Mouse (Mus musculus): ENCODE results near the gene Ccdc180. TPM values are rescaled to one million over a fixed set of nuclear protein-coding genes. Genes with fewer than 3 reads are reported as not detected.
A peak's percentile ranks its signal among the peaks of the same experiment; 100 is the strongest.

Ccdc180 gene
- polyA plus RNA-seq, 1 experiment from 2014 or later: 0.71 TPM

- peak; percentile 65 for DNase-seq (ENCODE audit: low spot score)
- WGBS: 0% methylated on average over 27 of the region's 53 CpGs
- no peak overlapping the region for H3K27ac ChIP-seq (ENCODE audit: low read depth, low read length)
Observed at GRCm38 (mm10) chr4:45972448-45972854, 82.3 kb downstream of the Ccdc180 start.

GRCm38 (mm10) chr4:45972951-45973350 is 82.8 kb downstream of the Ccdc180 start:
- Histone ChIP-seq H3K27me3 (ENCODE audit: control insufficient read depth, insufficient read depth, low read length) (peaks cover 8% of the 10 kb centered on the region), H3K4me3 (ENCODE audit: low read depth, low read length) (peak overlapping the region; percentile 85), H3K4me1 (replicated peaks; ENCODE audit: control insufficient read depth, insufficient read depth, low read length) (peaks cover 2% of the 10 kb centered on the region), H3K9ac (ENCODE audit: low read depth, low read length) (peak overlapping the region; percentile 63), H3K27ac (ENCODE audit: low read depth, low read length) (no peak overlapping the region), H3K4me2 (replicated peaks; ENCODE audit: low read depth, low read length) (peak overlapping the region; percentile 90), H3K9me3 (ENCODE audit: control insufficient read depth, low read length) (no peaks in the 10 kb centered on the region), H3K36me3 (ENCODE audit: control insufficient read depth, insufficient read depth, low read length) (no peaks in the 10 kb centered on the region)
- ATAC-seq (ENCODE audit: low FRiP score) (peak; percentile 16), DNase-seq (ENCODE audit: low spot score) (no peak)
- WGBS: 30% methylated on average over 9 of the region's 9 CpGs

More at GRCm38 (mm10) chr4:45972448-45972854, 82.3 kb downstream of the Ccdc180 start:
- Histone ChIP-seq H3K9me3 (ENCODE audit: control insufficient read depth, low read length) (no peaks in the 10 kb centered on the region), H3K9ac (ENCODE audit: low read depth, low read length) (peak overlapping the region; percentile 63), H3K4me2 (replicated peaks; ENCODE audit: low read depth, low read length) (peak overlapping the region; percentile 90), H3K4me1 (replicated peaks; ENCODE audit: control insufficient read depth, insufficient read depth, low read length) (peaks cover 6% of the 10 kb centered on the region), H3K4me3 (ENCODE audit: low read depth, low read length) (peak overlapping the region; percentile 85), H3K27me3 (ENCODE audit: control insufficient read depth, insufficient read depth, low read length) (peaks cover 8% of the 10 kb centered on the region), H3K36me3 (ENCODE audit: control insufficient read depth, insufficient read depth, low read length) (no peaks in the 10 kb centered on the region)
- ATAC-seq (ENCODE audit: low FRiP score): peak; percentile 85

GRCm38 (mm10) chr4:45976931-45977667 is 87.0 kb downstream of the Ccdc180 start:
- 75% methylated on average over 6 of the region's 6 CpGs for WGBS
- Histone ChIP-seq H3K4me2 (replicated peaks; ENCODE audit: low read depth, low read length) (no peak overlapping the region), H3K4me1 (replicated peaks; ENCODE audit: control insufficient read depth, insufficient read depth, low read length) (no peaks in the 10 kb centered on the region; the same call in 1 of the 2 replicates), H3K27me3 (ENCODE audit: control insufficient read depth, insufficient read depth, low read length) (peaks cover 8% of the 10 kb centered on the region), H3K4me3 (ENCODE audit: low read depth, low read length) (no peak overlapping the region), H3K36me3 (ENCODE audit: control insufficient read depth, insufficient read depth, low read length) (no peaks in the 10 kb centered on the region), H3K9ac (ENCODE audit: low read depth, low read length) (no peak overlapping the region), H3K9me3 (ENCODE audit: control insufficient read depth, low read length) (no peaks in the 10 kb centered on the region), H3K27ac (ENCODE audit: low read depth, low read length) (no peak overlapping the region)
- no peak for ATAC-seq (ENCODE audit: low FRiP score)
- DNase-seq (ENCODE audit: low spot score): no peak

GRCm38 (mm10) chr4:45979916-45980315 is 89.8 kb downstream of the Ccdc180 start:
- no peak for ATAC-seq (ENCODE audit: low FRiP score)
- Histone ChIP-seq H3K4me3 (ENCODE audit: low read depth, low read length) (no peak overlapping the region), H3K9ac (ENCODE audit: low read depth, low read length) (no peak overlapping the region), H3K36me3 (ENCODE audit: control insufficient read depth, insufficient read depth, low read length) (no peaks in the 10 kb centered on the region), H3K9me3 (ENCODE audit: control insufficient read depth, low read length) (no peaks in the 10 kb centered on the region), H3K4me1 (replicated peaks; ENCODE audit: control insufficient read depth, insufficient read depth, low read length) (no peaks in the 10 kb centered on the region), H3K4me2 (replicated peaks; ENCODE audit: low read depth, low read length) (no peak overlapping the region), H3K27ac (ENCODE audit: low read depth, low read length) (no peak overlapping the region), H3K27me3 (ENCODE audit: control insufficient read depth, insufficient read depth, low read length) (no peaks in the 10 kb centered on the region)
- no peak for DNase-seq (ENCODE audit: low spot score)
- WGBS: 55% methylated on average over 2 of the region's 2 CpGs

GRCm38 (mm10) chr4:45981054-45981453 is 91.0 kb downstream of the Ccdc180 start:
- no peak overlapping the region for H3K27ac ChIP-seq (ENCODE audit: low read depth, low read length)
- no peaks in the 10 kb centered on the region for H3K4me1 ChIP-seq (replicated peaks; ENCODE audit: control insufficient read depth, insufficient read depth, low read length)
- ATAC-seq (ENCODE audit: low FRiP score) (no peak), DNase-seq (ENCODE audit: low spot score) (no peak)
- no peaks in the 10 kb centered on the region for H3K9me3 ChIP-seq (ENCODE audit: control insufficient read depth, low read length)
- H3K27me3 ChIP-seq (ENCODE audit: control insufficient read depth, insufficient read depth, low read length): no peaks in the 10 kb centered on the region
- H3K4me2 ChIP-seq (replicated peaks; ENCODE audit: low read depth, low read length): no peak overlapping the region
- no peaks in the 10 kb centered on the region for H3K36me3 ChIP-seq (ENCODE audit: control insufficient read depth, insufficient read depth, low read length)
- no peak overlapping the region for H3K9ac ChIP-seq (ENCODE audit: low read depth, low read length)
- H3K4me3 ChIP-seq (ENCODE audit: low read depth, low read length): no peak overlapping the region

- H3K36me3 ChIP-seq (ENCODE audit: control insufficient read depth, insufficient read depth, low read length): no peaks in the 10 kb centered on the region
- no peaks in the 10 kb centered on the region for H3K9me3 ChIP-seq (ENCODE audit: control insufficient read depth, low read length)
- H3K9ac ChIP-seq (ENCODE audit: low read depth, low read length): no peak overlapping the region
- H3K27ac ChIP-seq (ENCODE audit: low read depth, low read length): no peak overlapping the region
- ATAC-seq (ENCODE audit: low FRiP score): no peak
- H3K4me3 ChIP-seq (ENCODE audit: low read depth, low read length): no peak overlapping the region
- WGBS: 79% methylated on average over 6 of the region's 6 CpGs
- no peak overlapping the region for H3K4me2 ChIP-seq (replicated peaks; ENCODE audit: low read depth, low read length)
- H3K4me1 ChIP-seq (replicated peaks; ENCODE audit: control insufficient read depth, insufficient read depth, low read length): no peaks in the 10 kb centered on the region
- DNase-seq (ENCODE audit: low spot score): no peak
- no peaks in the 10 kb centered on the region for H3K27me3 ChIP-seq (ENCODE audit: control insufficient read depth, insufficient read depth, low read length)
Observed at GRCm38 (mm10) chr4:45990427-45991135, 100.5 kb downstream of the Ccdc180 start.

- Histone ChIP-seq H3K27ac (ENCODE audit: low read depth, low read length) (no peak overlapping the region), H3K4me2 (replicated peaks; ENCODE audit: low read depth, low read length) (no peak overlapping the region), H3K4me3 (ENCODE audit: low read depth, low read length) (no peak overlapping the region), H3K4me1 (replicated peaks; ENCODE audit: control insufficient read depth, insufficient read depth, low read length) (no peaks in the 10 kb centered on the region), H3K36me3 (ENCODE audit: control insufficient read depth, insufficient read depth, low read length) (no peaks in the 10 kb centered on the region), H3K9ac (ENCODE audit: low read depth, low read length) (no peak overlapping the region), H3K27me3 (ENCODE audit: control insufficient read depth, insufficient read depth, low read length) (no peaks in the 10 kb centered on the region), H3K9me3 (ENCODE audit: control insufficient read depth, low read length) (no peaks in the 10 kb centered on the region)
- WGBS: 84% methylated on average over 4 of the region's 4 CpGs
- DNase-seq (ENCODE audit: low spot score): no peak
- no peak for ATAC-seq (ENCODE audit: low FRiP score)
Observed at GRCm38 (mm10) chr4:45998536-45998935, 108.4 kb downstream of the Ccdc180 start.
